Mouse (Mus musculus): ENCODE results near the gene Gm20917.
"Not testable (repeated sequence)": the region's sequence is repeated elsewhere in the genome, so short reads cannot be mapped to it uniquely, and the experiment has no call there.

Gm20917 gene

DNA sequence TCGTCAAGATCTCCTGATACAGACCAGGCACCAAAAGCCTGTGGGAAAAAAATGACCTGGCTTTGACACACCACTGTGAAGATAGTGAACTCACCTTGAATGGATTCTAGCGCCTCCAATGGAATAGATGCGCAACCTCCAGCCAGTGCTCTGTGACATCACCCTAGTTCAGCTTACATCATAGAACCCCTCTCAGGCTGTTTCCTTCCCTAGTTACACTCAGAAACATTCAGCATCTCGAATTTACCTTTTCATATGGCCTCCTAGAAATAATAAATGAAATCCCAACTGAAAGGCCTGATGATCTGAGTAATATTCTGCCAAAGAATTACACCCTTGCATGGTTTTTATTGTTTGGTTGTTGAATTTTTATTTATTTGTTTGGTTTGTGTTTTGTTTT is at the start of gene Gm20917:
TSS of gene Gm20917 (minus strand) at position 101 of the 400 bp plus-strand sequence.
- DNase-seq = not testable (repeated sequence)

All from cerebellum, adult 9-11 months (tissue).